In genomic region chr3:69278648-69279047, GRCm38 (mm10) we compare ENCODE assay signal across 20 mouse cellular contexts. TPM values are rescaled to one million over a fixed set of nuclear protein-coding genes. Genes with fewer than 3 reads are reported as not detected.
"Had no signal": no experiment of that assay in that cellular context is flagged by ENCODE, and none has a peak within 500 bp of the region (broad histone marks: within the 10 kb centered on the region; RNA-seq: fewer than 3 reads in every experiment).

No protein-coding gene starts in this region.

- H3K4me1 ChIP-seq: megakaryocyte, embryonic 14.5 days had no signal

- H3K4me3 ChIP-seq: megakaryocyte, embryonic 14.5 days; midbrain, embryonic 10.5 days; midbrain, embryonic 12.5 days; myocyte; neural tube, embryonic 13.5 days; neural tube, embryonic 15.5 days had no signal

- H3K36me3 ChIP-seq: midbrain, embryonic 10.5 days; midbrain, embryonic 12.5 days; neural tube, embryonic 13.5 days; neural tube, embryonic 15.5 days had no signal

- H3K9me3 ChIP-seq: midbrain, embryonic 12.5 days; neural tube, embryonic 13.5 days; neural tube, embryonic 15.5 days had no signal

- DNase-seq: lung, adult 18-20 months; lung, embryonic 14.5 days; lung, postnatal 10 days; lung, postnatal 4 days; midbrain, embryonic 14.5 days; right cerebral cortex, postnatal 14 days; spleen, adult 18-20 months; thymus, adult 18-20 months; thymus, postnatal 14 days; thymus, postnatal 36 days had no signal

- ATAC-seq: midbrain, embryonic 16.5 days had no signal

- H3K27me3 ChIP-seq: megakaryocyte, embryonic 14.5 days; neural tube, embryonic 13.5 days; neural tube, embryonic 15.5 days had no signal

RNA-seq across cellular contexts. Expression of gene Arl14, which starts 56.4 kb away (rescaled TPM):
- polyA plus RNA-seq: liver, embryonic 14.5 days; liver, embryonic 16.5 days; midbrain, embryonic 10.5 days; midbrain, embryonic 12.5 days; midbrain, embryonic 14.5 days; midbrain, embryonic 16.5 days; myocyte; neural tube, embryonic 11.5 days; neural tube, embryonic 13.5 days; neural tube, embryonic 15.5 days had no signal
